Mouse (Mus musculus): ENCODE results near the gene Ckmt1.
A peak's percentile ranks its signal among the peaks of the same experiment; 100 is the strongest.
"Not testable (repeated sequence)": the region's sequence is repeated elsewhere in the genome, so short reads cannot be mapped to it uniquely, and the experiment has no call there.

The Ckmt1 gene

DNA sequence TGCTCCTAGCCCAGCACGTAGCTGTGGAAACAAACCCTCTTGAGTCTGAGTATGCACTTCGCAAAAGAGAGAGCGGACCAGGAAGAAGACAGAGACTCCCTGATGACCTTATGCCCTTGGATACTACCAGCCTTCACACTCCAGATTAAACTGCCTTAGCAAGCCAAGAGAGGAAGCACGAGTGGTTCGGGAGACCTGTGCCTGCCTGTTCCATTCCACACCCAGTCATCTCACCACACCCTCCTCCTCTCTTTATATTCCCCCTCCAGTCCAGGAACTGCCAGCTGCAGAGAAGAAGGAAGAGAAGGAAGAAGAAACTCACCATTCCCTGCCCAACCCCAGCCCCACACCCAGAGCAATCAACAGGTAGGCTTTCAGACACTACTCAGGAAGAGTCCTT lies at the start of gene Ckmt1:
Ckmt1 (plus strand) TSS at position 221 of the 400 bp plus-strand sequence.
- no peak for DNase-seq

DNA sequence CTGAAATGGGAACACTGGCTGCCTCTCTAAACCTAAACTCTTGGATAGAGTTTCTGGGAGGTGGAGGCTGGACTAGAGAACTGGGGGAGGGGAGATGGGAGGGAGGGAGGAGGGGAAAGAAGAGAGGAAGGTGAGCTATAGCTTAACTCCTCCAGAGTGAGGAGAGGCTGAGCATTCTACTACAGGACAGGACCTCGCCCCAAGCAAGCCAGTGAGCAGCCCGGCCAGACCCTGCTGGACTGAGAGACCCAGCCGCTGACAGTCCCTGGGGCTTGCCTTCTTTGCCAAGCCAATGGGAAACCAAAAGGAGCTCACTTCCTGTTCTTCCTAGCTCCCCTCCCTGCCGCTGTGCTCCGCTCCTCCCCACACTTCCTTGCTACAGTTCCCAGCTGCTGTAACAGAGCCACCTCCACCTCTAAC lies 48.5 kb upstream of the Ckmt1 start:
- DNase-seq: no peak

DNA sequence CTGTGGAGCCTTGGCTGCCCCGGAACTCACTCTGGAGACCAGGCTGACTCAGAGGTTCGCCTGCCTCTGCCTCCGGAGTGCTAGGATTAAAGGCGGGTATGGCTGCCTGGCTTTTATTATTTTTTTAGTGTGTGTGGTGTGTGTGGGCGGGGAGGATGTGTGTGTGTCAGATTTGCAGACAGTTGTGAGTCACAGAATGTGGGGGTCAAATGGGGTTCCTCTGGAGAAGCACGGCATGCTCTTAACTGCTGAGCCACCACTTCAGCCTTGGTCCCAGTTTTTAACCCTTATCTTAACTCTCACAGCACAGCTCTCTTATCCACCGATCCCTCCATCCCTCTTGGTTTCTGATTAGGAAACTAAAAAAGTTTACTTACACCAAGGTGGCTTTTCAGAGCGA lies 41.2 kb upstream of the Ckmt1 start:
- DNase-seq: no peak

DNA sequence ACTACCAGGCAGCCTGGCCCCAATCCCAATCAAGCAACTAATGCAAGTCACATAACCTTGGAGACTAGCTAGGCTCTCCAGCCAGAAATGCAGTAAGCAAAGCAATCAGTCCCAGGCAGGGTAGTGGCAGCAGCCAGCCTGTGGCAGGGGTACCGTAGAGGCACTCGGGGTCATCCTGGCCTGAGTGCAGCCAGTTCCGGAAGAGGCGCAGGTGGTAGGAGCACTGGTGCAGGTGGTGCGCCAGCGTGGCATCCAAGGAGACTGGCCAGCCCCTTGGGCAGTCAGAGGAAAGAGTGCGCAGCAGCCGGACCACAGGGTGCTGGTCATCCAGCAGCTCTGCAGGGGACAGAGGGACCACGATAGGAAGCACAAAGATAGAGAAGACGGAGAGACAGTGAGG lies 34.5 kb upstream of the Ckmt1 start:
- no peak for DNase-seq

DNA sequence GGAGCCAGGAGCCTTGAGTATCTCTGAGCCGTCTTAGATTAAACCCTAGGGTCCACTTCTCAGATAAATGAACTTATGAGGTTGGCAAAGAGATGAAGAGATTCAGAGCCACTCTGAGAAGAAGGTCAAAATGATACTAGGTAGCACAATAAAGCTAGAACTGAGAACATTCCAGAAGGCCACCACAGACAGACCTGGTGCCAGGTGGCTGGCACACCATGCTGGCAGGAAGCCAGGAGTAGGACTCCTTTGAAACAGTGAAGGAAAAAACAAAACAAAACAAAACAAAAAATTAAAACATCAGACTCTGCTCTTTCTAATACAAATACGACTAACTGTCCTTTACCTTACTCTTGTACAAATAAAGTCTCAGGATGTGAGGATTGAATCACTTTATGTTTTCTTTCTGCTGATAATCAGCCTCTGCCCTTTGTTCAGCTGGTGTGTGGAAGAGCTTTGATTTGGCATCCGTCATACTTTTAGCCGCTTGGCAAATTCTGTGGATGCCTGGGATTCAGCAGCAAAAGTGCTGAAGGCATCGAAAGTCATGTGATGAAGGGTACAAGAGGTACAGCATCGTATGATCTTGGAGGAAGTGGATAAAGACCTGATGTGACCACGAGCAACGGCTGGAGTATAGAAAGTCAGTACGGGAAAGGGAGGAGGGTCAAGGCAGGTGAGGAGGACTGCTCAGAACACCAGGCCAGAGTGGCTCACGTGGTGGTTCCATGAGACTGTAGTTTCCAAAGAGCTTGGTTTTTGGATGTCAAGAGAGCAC lies 33.6 kb upstream of the Ckmt1 start:
- DNase-seq: no peak

DNA sequence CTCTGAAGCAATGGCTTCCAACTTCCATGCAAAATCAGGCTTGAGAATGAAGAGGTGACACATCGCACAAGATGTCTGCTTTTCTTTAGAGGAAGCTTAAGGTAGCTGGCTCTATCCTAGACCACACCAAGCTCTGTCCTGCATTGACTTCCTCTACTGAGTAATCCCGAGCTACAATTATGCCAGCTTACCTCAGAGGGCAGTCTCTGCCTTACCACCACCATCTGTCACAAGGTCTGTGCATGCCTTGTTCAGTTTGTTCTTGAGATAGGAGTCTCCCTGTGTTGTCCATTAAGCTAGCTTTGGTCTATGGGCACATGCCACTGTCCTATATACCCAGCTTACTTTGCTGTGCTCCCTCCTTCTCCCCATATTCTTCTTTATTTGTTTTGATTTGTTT lies 28.0 kb upstream of the Ckmt1 start:
- DNase-seq: no peak

DNA sequence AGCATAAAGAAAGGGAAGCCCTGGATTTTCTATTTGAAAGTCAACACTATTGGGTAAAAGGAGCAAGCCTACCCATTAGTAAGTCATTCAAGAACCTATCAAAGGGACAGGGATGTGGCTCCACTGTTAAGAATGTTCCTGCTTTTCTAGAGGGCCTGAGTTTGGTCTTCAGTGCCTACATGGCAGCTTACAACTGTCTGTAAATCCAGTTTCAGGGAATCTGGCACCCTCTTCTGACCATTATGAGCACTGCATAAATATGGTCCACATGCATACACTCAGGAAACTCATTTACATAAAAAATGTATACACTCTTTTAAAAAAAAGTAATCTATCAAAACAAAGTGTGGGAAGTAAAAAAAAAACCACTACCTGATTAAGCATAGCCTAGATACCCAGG lies 18.5 kb upstream of the Ckmt1 start:
- no peak for DNase-seq

DNA sequence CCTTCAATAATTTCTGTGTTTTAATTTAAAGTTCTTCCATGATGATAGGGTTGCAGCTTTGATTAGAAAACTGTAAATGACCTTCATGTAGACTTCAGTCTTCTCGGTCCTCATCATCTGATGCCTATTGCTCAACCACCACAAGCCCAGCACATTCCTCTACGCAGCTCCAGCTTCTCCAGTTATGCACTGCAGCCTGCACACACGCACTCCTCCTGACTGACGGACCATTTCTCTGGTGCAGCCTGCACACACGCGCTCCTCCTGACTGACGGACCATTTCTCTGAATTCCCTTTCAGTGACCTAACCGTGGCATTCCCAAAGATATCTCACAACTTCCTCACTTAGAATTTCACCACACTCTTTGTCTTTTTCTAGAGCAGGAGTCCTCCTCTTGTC lies 4.4 kb upstream of the Ckmt1 start:
- DNase-seq: no peak

DNA sequence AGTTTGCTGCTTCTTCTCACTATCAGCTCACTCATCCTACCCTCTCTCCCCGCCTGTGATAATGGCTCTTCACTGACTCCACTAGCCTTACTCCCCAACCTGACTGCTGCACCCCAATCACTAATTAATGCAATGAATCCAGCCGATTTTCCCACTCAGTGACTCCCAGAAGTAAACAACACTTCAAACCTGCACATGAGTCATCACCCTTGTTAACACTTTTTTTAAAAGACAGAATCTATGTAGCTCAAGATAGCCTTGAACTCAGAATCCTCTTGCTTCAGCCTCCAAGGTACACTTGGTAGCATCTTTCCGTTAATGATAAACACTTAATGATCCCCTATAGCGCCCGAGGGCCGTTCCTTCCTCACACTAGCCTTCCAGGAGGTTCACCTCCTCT lies 3.1 kb upstream of the Ckmt1 start:
- no peak for DNase-seq

DNA sequence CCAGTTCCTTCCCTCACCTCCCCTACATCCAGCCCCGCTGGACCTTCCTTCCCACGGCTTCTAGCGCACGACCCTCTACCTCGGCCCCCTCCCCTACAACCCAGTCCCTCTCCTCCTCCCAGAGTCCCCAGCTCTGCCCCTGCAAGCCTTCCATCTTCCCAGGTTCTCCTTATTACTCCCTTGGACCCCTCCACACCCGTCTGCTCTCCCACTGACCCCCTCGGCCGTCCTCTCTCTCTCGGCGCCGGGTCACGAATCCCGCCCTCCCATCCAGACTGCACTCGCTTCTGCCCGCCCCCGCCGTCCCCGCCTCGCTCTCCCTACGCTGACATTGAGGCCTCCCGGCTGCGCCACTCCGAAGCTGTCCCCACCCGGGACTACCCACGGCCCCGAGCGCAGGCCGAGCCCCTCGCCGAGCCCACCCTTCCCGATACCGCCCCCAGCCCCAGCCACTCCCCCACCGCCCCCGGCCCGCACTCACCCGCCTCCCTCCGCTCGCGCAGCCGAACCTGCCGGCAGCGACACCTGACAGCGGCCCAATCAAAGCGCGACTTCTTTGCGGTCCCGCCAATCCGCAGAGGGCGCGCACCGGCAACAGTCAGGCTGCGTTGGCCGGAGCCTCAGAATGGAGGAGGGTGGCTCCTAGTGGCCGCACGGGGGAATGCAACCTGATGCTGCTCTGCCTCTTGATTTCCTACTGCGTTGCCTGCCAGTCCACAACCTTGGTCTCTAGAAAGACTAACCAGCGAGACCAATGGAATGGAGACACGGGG lies 2.5 kb upstream of the Ckmt1 start, which contains the start of gene Ppip5k1:
Ppip5k1 (minus strand) TSS at position 577 of the 773 bp plus-strand sequence.
- peak; percentile 98 for DNase-seq

DNA sequence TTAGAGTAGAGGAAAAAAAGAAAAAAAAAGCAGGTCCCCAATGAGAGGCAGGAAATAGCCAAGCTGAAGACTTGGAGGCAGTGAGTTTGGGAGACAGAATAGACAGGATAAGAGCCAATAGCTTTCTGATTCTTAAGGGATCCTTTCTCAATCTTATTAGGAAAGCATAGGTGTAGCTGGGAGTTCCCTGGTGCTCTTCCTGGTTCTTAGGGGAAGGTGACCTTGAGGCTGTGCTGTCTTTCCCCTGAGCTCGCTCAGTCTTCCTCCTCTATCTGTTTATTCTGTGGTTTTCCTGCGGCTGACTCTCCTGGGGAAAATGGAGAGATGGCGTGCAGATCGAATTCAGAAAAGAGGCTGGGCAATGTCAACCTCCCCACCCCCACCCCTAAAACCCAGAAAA lies 447 bp downstream of the Ckmt1 start:
- DNase-seq: no peak

DNA sequence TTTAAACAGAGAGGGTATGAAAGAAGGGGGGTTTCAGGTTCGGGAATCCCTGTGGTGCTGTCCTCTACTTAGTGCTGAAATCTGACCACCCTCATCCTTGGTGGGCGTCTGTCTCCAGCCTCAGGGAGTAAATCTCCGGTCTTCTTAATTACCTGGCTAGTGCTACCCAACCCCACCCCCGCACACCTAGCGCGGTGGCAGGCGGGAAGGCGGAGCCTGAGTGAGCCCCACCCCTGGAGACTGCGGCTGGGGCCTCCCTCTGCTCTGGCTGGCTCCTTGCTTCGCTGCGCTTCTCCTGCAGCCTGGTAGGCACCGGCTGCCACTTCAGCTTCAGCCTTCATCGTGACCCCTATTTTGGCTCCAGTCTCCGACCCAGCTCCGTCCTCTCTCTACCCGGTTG lies 867 bp downstream of the Ckmt1 start:
- peak; percentile 87 for DNase-seq

DNA sequence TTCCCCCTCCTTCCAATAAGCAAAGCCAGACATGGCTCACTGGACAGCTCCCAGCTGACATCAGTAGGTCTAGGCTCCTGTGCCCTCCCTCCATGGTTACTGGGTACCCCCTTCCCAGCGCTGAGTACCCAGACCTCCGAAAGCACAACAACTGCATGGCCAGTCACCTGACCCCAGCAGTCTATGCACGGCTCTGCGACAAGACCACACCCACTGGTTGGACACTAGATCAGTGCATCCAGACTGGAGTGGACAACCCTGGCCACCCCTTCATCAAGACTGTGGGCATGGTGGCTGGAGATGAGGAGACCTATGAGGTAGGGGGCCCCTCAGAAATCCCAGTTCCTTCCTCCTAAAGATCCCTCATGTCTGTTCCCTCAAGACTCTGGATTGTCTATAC lies 1.9 kb downstream of the Ckmt1 start:
- no peak for DNase-seq

DNA sequence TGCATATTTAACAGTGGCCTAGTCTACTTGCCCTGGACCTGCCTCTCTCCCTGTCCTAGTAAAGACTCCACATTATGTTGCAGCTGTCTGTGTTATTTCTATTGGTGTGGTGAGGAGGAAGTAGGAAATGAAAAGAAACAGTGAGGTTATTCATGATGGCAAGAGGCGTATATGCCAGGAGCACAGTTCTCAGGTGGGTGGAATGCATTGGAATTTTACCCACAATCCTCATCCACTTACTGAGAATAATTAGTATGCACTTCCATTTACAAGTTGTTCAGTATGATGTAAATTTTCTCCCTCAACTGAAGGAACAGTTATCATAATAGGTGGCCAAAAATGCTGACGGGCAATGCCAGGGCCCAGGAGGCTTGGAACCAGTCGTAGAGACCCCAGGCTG lies 6.1 kb downstream of the Ckmt1 start:
- no peak for DNase-seq

DNA sequence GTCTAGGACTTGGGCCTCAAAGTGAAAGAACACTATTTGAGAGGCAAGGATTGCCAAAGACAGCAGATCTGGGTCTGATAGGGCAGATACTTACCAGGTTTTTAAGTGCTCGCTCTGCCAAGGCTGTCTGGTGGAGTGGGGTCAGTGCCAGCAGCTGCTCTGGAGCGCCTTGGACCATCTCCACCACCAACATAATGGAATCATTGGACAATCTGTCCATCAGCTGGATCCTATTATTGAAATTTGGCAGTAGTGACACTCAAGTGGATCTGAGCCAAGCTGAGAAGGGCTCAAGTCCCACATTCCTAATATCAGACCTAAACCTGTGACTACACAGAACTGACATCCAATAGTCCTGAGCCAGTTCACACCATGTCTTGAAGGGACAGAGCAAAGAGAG lies 11.3 kb downstream of the Ckmt1 start:
- DNase-seq: peak; percentile 23

DNA sequence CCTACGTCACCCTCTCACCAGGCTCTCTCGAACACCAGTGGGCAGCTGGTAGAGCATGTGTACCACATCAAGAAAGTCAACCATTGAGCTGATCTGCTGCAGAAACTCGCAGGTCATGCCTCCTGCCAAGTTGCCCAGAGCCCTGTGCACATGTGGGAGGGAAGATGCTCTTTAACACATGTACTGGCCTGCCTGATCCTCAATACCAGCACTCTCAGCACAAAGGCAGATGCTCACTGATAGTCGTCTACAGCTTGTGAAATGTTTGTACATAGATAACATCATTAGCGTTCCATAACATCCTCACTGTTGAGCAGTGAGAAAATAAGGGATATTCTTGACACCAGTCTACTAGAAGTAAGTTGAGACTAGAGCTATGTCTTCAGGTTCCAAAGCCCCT lies 13.4 kb downstream of the Ckmt1 start:
- DNase-seq: no peak

DNA sequence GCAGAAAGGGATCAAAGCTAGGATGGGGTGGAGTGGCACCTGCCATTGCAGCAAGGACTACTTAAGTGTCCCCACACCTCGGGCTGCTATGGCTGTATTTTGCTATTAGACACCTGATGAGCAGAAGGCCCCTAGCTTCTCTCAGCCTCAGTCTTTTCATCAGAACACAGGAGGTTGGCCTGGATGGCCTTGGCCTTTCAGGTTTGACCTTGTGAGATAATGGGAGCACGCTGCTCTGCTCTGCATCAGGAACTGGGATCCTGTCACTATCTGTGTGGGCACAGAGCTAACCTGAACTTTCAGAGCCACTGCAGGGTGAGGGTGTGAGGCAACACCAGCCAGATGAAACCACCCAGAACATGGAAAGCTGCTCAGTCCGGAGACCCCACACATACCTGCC lies 14.8 kb downstream of the Ckmt1 start:
- DNase-seq: no peak

DNA sequence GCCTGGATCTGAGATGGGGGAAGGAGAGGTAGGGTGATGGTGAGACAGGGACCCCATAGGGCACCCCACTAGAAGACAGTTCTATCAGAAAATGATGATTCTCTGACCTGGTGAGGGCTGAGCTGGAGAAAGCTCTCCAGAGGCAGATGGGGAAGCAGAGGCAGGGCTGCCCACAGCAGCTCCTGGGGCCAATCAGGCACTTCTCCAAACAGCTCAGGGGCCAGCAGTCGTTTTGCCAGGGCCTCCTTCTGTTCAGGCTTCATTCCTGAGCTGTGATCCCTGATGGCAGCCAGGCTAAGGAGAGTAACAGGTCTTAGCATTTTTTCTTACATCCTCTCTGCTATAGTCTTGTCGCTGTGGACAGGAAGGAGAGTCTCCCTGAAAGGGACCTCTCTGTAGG lies 17.3 kb downstream of the Ckmt1 start:
- no peak for DNase-seq

DNA sequence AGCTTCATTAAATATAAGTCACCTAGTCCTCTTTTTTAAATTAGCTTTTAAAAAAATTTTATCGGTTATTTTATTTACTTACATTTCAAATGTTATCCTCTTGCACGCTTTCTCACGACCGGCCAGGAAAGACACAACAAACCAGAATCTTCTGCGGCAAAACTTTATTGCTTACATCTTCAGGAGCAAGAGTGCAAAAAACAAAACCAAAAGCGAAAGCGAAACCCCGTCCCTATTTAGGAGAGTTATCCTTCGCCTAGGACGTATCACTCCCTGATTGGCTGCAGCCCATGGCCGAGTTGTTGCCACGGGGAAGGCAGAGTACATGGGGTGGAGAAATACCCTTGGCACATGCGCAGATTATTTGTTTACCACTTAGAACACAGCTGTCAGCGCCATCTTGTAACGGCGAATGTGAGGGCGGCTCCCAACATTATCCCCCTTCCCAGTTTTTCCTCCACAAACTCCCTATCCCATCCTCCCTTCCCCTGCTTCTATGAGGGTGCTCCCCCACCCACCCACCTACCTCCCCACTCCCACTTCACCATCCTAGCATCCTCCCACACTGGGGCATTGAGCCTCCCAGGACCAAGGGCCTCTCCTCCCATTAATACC lies 29.6 kb downstream of the Ckmt1 start, which contains the start of gene Strc:
Strc (minus strand) TSS at position 208 of the 615 bp plus-strand sequence.
- not testable (repeated sequence) for DNase-seq

DNA sequence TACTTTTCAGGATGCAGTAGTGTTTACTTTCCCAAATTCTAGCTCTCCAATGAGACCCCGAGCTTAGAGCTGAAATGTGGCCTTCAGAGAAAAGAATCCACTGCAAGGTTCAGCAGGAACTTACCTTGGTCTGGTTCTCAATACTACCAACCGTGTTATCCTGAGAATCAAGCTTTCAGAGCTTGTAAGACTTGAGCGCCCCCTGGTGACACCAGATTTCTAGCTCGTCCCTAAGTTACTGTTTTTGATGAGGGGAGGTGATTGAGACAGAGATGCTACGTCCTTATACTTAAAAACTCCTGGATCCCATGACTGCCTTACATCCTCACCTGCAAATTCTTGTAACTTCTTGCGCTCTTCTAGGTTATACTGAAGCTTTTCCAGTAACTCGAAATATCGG lies 39.1 kb downstream of the Ckmt1 start:
- DNase-seq: peak; percentile 65

DNA sequence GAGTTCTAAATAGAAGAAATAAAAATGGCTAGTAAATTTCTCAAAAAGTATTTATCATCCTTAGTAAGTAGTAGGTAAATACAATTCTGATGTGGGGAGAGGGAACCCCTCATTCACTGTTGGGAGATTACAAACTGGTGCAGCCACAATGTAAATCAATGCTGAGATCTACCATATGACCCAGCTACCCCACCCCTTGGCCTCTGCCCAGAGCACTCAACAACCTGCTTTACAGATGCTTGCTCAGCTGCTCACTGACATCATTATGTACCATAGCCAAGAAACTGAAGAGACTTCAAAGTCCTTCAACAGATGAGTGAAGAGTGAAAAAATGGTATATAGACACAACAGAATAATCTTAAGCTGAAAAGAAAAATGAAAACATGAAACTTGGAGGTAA lies 45.8 kb downstream of the Ckmt1 start:
- DNase-seq: no peak

DNA sequence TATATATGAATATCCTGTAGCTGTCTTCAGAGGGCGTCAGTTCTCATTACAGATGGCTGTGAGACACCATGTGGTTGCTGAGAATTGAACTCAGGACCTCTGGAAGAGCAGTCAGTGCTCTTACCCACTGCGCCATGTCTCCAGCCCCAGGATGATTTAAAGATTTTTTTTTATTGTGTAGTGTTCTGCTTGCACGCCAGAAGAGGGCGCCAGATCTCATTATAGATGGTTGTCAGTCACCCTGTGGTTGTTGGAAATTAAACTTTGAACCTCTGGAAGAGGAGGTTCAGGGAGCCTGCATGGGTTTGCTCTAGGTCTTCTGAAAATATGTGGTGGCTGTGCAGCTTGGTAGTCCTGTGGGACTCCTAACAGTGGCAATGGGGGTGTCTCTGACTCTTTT lies 50.6 kb downstream of the Ckmt1 start:
- DNase-seq: no peak

DNA sequence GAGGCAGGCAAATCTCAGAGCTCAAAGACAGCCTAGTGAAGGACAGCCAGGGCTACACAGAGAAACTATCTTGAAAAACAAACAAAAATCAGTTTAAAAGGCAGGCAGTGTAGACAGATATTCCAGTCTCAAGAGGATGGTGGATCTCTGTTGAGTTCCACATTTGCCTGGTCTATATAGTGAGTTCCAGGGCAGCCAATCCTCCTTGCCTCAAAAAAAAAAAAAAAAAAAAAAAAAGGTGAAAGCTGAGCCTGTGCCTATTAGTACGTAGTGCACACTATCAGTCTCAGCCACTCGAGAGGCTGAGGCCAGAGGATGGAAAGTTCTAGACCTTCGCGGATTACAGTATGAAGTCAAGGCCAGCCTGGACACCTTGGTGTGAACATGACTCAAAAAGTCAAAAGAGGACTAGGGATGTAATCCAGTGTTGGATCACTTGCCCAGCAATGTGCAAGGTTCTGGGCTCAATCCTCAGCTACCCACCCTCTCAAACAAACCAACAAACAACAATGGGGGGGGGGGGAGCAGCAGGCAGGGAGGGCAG lies 55.4 kb downstream of the Ckmt1 start:
- peak; percentile 12 for DNase-seq

Measured in layer of hippocampus, adult 9-11 months (tissue).